Mouse (Mus musculus) cortical plate, adult 2 months (tissue): Measurements from ENCODE around the gene Hist1h3b.

ENCODE experiments used
- CTCF ChIP-seq: fragments of 200-500 bp; IDR thresholded peaks from 2 replicates; pipeline ENCODE4 v1.5.1; 2011; ENCODE audit warnings: mild to moderate bottlenecking, control low read depth, low read length; ENCODE audit not compliant: insufficient read depth; ENCODE audit errors: extremely low read depth
- POLR2A ChIP-seq: fragments of 200-500 bp; IDR thresholded peaks from 2 replicates; pipeline ENCODE4 v1.6.1; 2011; ENCODE audit warnings: mild to moderate bottlenecking, low read length, control low read depth; ENCODE audit not compliant: insufficient read depth; ENCODE audit errors: extremely low read depth

- TF ChIP-seq CTCF (no peak), POLR2A (no peak)
These were observed 27.8 kb upstream of the Hist1h3b start for GRCm38 (mm10) chr13:23724239-23724638.
